Mouse (Mus musculus) bone marrow, adult 2 months (tissue): ENCODE measurements around the gene Prkn. TPM values are rescaled to one million over a fixed set of nuclear protein-coding genes. Genes with fewer than 3 reads are reported as not detected.

Experiments
- H3K27ac ChIP-seq: fragments of 200-500 bp; 2 replicates; pipeline ENCODE4 v1.5.1; 2012; ENCODE audit warnings: low read depth, mild to moderate bottlenecking, control low read depth, inconsistent platforms, low read length; ENCODE audit not compliant: control insufficient read depth, poor library complexity, insufficient read depth
- H3K4me1 ChIP-seq: fragments of 200-500 bp; 2 replicates; pipeline ENCODE4 v1.6.1; 2011; ENCODE audit warnings: low read length; ENCODE audit not compliant: control insufficient read depth, insufficient read depth
- H3K4me3 ChIP-seq: fragments of 200-500 bp; replicated peaks from 2 replicates; pipeline ENCODE3; 2011; ENCODE audit warnings: mild to moderate bottlenecking, low read depth, low read length, control low read depth; ENCODE audit not compliant: control insufficient read depth
- CTCF ChIP-seq: fragments of 200-500 bp; IDR thresholded peaks from 2 replicates; pipeline ENCODE4 v1.5.1; 2011; ENCODE audit warnings: low read length, control low read depth; ENCODE audit not compliant: control insufficient read depth, insufficient read depth
- POLR2A ChIP-seq: fragments of 200-500 bp; IDR thresholded peaks from 2 replicates; pipeline ENCODE4 v1.6.1; 2011; ENCODE audit warnings: low read depth, mild to moderate bottlenecking, control low read depth, low read length, borderline replicate concordance; ENCODE audit not compliant: control insufficient read depth
- whole genome bisulfite sequencing: fragments of 180-500 bp; shearing (Covaris S2); methylation state at CpG from one replicate; pipeline ENCODE4 v1.1.7; 2018; 5-methylcytosine and 5-hydroxymethylcytosine counted together
- polyA plus RNA-seq: library from polyadenylated mRNA; stranded (reverse); fragments of >200 nt; gene quantifications from 2 replicates; pipeline ENCODE4 v1.2.4, GENCODE M21; 2011; ENCODE audit warnings: low replicate concordance; ENCODE audit not compliant: missing spikeins, insufficient read depth, insufficient read length

The Prkn gene
- polyA plus RNA-seq, 1 experiment: 2.5 TPM

- WGBS: 83% methylated on average over 10 of the region's 10 CpGs
- Histone ChIP-seq H3K4me1 (no peaks in the 10 kb centered on the region), H3K4me3 (no peak overlapping the region), H3K27ac (no peak overlapping the region)
- TF ChIP-seq CTCF: no peak
Observed at GRCm38 (mm10) chr17:12066054-12066453, 1225.9 kb downstream of the Prkn start.

- Histone ChIP-seq H3K4me1 (no peaks in the 10 kb centered on the region), H3K27ac (no peak overlapping the region), H3K4me3 (no peak overlapping the region)
- 71% methylated on average over 2 of the region's 2 CpGs for WGBS
- no peak for TF ChIP-seq POLR2A
Observed at GRCm38 (mm10) chr17:12076816-12077215, 1236.6 kb downstream of the Prkn start.

DNA sequence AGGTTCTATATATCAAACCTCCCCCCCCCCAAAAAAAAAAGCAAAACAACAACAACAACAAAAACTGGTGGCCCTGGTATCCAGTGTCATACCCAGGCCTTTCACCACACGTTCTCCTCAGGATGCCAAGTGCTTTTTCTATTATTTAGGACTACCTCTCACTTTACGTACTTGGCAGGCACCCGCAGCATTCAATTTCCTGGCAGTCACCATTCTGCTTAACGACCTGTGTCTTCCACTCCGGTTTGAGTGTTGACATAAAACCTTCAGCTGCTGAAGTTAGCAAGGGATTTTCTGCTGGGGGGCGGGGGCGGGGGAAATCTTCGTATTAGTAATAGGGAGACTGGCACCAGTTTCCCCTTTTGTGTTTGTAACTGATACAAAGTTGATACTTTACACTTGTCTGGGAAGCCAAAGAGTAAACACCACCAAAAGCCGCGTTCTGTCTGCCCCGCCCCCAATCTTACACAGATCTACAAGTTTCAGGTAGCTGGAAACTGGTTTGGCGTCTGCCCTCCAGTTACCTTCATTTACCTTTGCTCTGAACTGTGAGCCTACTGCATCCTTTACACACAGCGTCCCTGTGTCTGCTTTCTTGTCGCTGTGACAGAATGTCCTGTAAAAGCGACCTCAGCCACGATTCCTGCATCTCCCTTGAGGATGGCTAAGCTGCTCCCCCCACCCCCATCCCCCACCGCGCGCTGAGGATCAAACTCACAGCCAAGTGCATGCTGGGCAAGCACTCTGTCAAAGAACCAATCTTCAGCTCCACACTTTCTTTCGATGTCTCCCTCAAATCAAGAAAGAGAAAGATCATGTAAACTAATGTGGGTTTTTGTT is 1240.7 kb downstream of the Prkn start:
- H3K4me1 ChIP-seq: no peaks in the 10 kb centered on the region
- H3K27ac ChIP-seq: no peak overlapping the region
- TF ChIP-seq CTCF: no peak
- TF ChIP-seq POLR2A: no peak
- 60% methylated on average over 20 of the region's 20 CpGs for WGBS
- H3K4me3 ChIP-seq: no peak overlapping the region

- TF ChIP-seq CTCF (no peak), POLR2A (no peak)
- Histone ChIP-seq H3K4me1 (no peaks in the 10 kb centered on the region), H3K4me3 (no peak overlapping the region), H3K27ac (no peak overlapping the region)
- 80% methylated on average over 5 of the region's 5 CpGs for WGBS
Observed at GRCm38 (mm10) chr17:12082201-12082600, 1242.0 kb downstream of the Prkn start.

DNA sequence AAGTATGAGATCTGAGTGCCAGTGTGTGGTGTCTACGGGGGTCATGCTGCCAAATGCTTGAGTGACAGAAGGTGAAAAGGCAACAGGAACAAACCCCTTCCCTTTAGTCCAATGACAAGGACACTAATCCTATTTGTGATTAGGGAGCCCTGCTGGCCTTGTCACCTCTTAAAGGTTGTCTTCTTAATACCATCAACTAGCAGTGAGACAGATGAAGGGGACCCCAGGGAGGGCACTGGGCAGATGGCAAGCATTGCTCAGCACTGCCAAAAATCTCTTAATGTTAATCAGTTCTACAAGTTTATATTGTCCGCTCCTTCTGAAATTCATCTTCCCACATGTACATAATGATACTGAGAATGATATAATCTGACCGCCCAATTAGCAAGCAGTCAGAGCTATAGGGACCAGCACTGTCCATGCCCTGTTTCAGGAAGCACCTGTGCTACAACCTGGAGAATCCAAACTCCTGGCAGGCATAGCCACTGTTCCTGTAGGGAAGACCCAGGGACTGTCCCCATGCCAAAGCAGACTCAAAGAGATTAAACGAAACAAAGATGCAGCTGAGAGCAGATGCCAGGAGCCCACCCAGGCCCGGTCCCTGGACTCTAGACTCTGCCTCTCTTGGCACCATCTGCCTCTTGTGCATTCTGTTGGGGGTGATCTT is 1250.2 kb downstream of the Prkn start:
- no peak for TF ChIP-seq CTCF
- TF ChIP-seq POLR2A: no peak
- Histone ChIP-seq H3K4me1 (no peaks in the 10 kb centered on the region; the same call in 1 of the 2 replicates), H3K4me3 (no peak overlapping the region), H3K27ac (no peak overlapping the region)
- WGBS: 82% methylated on average over 5 of the region's 5 CpGs

GRCm38 (mm10) chr17:12092901-12093564 is 1252.8 kb downstream of the Prkn start:
- no peak for TF ChIP-seq POLR2A
- no peak for TF ChIP-seq CTCF
- H3K27ac ChIP-seq: no peak overlapping the region
- 78% methylated on average over 6 of the region's 6 CpGs for WGBS
- H3K4me3 ChIP-seq: no peak overlapping the region
- H3K4me1 ChIP-seq: no peaks in the 10 kb centered on the region; the same call in 1 of the 2 replicates

DNA sequence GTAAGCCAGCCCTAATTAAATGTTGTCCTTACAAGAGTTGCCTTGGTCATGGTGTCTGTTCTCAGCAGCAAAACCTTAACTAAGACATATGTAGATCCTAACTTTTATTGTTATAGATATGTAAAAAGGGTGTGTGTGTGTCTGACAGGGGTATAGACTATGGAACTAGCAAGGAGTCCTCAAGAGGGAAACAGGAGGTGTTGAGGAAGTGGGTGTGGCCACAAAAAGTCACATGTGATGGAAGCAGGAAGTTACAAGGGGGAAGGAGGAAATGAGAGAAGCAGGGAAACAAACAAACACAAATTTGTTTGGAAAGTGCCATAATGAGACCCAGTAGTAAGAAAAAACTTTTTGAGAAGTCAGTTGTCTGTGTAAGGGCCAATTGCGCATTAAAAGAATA is 1253.8 kb downstream of the Prkn start:
- TF ChIP-seq POLR2A: no peak
- no peak for TF ChIP-seq CTCF
- WGBS: 85% methylated on average over 1 of the region's 1 CpGs
- no peak overlapping the region for H3K27ac ChIP-seq
- no peak overlapping the region for H3K4me3 ChIP-seq
- H3K4me1 ChIP-seq: no peaks in the 10 kb centered on the region; the same call in 1 of the 2 replicates

GRCm38 (mm10) chr17:12094827-12095590 is 1254.8 kb downstream of the Prkn start:
- TF ChIP-seq POLR2A: no peak
- no peak for TF ChIP-seq CTCF
- Histone ChIP-seq H3K4me1 (no peaks in the 10 kb centered on the region; the same call in 1 of the 2 replicates), H3K27ac (no peak overlapping the region), H3K4me3 (no peak overlapping the region)
- WGBS: 85% methylated on average over 9 of the region's 9 CpGs
